Mouse (Mus musculus): ENCODE results near the gene Sod3. TPM values are rescaled to one million over a fixed set of nuclear protein-coding genes. Genes with fewer than 3 reads are reported as not detected.
A peak's percentile ranks its signal among the peaks of the same experiment; 100 is the strongest.

The Sod3 gene
- polyA plus RNA-seq (2012; rRNA removed), result 17.7 and 19.6 TPM in 2 replicates

- H3K27me3 ChIP-seq (ENCODE audit: control insufficient read depth, insufficient read depth, low read length), result peaks cover 3% of the 10 kb centered on the region; the same call in 1 of the 2 replicates
- peaks cover 11% of the 10 kb centered on the region for H3K4me1 ChIP-seq (ENCODE audit: control insufficient read depth, insufficient read depth, insufficient read length, low read length)
- H3K36me3 ChIP-seq (ENCODE audit: control insufficient read depth, insufficient read depth, low read length), result no peaks in the 10 kb centered on the region
- TF ChIP-seq POLR2A (IDR thresholded peaks at IDR 0.05; ENCODE audit: low read depth, low read length) (no peak; the same call in 1 of the 2 replicates), CTCF (IDR thresholded peaks at IDR 0.05; ENCODE audit: extremely low read depth, insufficient read length, insufficient replicate concordance, low read depth, low read length) (no peak)
- WGBS, result 51% methylated on average over 11 of the region's 11 CpGs
- H3K4me3 ChIP-seq (ENCODE audit: low read depth, low read length), result peak within 1 kb of the TSS; percentile 44
- peak within 1 kb of the TSS; percentile 49 for H3K27ac ChIP-seq (ENCODE audit: insufficient read depth, low read depth, low read length)
Observed at GRCm38 (mm10) chr5:52363468-52364150, at the start of gene Sod3. Sod3 (plus strand) TSS chr5:52363791.

- H3K27ac ChIP-seq (ENCODE audit: insufficient read depth, low read depth, low read length), result no peak overlapping the region
- H3K4me1 ChIP-seq (ENCODE audit: control insufficient read depth, insufficient read depth, insufficient read length, low read length), result no peaks in the 10 kb centered on the region
- no peak overlapping the region for H3K4me3 ChIP-seq (ENCODE audit: low read depth, low read length)
- H3K27me3 ChIP-seq (ENCODE audit: control insufficient read depth, insufficient read depth, low read length), result no peaks in the 10 kb centered on the region
- H3K36me3 ChIP-seq (ENCODE audit: control insufficient read depth, insufficient read depth, low read length), result no peaks in the 10 kb centered on the region
- no peak for TF ChIP-seq POLR2A (IDR thresholded peaks at IDR 0.05; ENCODE audit: low read depth, low read length)
- TF ChIP-seq CTCF (IDR thresholded peaks at IDR 0.05; ENCODE audit: extremely low read depth, insufficient read length, insufficient replicate concordance, low read depth, low read length), result no peak
- WGBS, result 75% methylated on average over 7 of the region's 7 CpGs
Observed at GRCm38 (mm10) chr5:52316926-52317325, 46.7 kb upstream of the Sod3 start.

- no peak overlapping the region for H3K4me3 ChIP-seq (ENCODE audit: low read depth, low read length)
Observed at GRCm38 (mm10) chr5:52319499-52319898, 44.1 kb upstream of the Sod3 start.

GRCm38 (mm10) chr5:52332120-52332519, 31.5 kb upstream of the Sod3 start:
- no peak overlapping the region for H3K4me3 ChIP-seq (ENCODE audit: low read depth, low read length)
- no peaks in the 10 kb centered on the region for H3K4me1 ChIP-seq (ENCODE audit: control insufficient read depth, insufficient read depth, insufficient read length, low read length)
- TF ChIP-seq CTCF (IDR thresholded peaks at IDR 0.05; ENCODE audit: extremely low read depth, insufficient read length, insufficient replicate concordance, low read depth, low read length) (no peak), POLR2A (IDR thresholded peaks at IDR 0.05; ENCODE audit: low read depth, low read length) (no peak)
- no peaks in the 10 kb centered on the region for H3K36me3 ChIP-seq (ENCODE audit: control insufficient read depth, insufficient read depth, low read length)
- H3K27ac ChIP-seq (ENCODE audit: insufficient read depth, low read depth, low read length), result no peak overlapping the region
- H3K27me3 ChIP-seq (ENCODE audit: control insufficient read depth, insufficient read depth, low read length), result no peaks in the 10 kb centered on the region
- WGBS, result 55% methylated on average over 8 of the region's 8 CpGs

More at GRCm38 (mm10) chr5:52319499-52319898, 44.1 kb upstream of the Sod3 start:
- no peaks in the 10 kb centered on the region for H3K36me3 ChIP-seq (ENCODE audit: control insufficient read depth, insufficient read depth, low read length)
- H3K27me3 ChIP-seq (ENCODE audit: control insufficient read depth, insufficient read depth, low read length), result no peaks in the 10 kb centered on the region
- WGBS, result 54% methylated on average over 8 of the region's 8 CpGs
- no peak for TF ChIP-seq POLR2A (IDR thresholded peaks at IDR 0.05; ENCODE audit: low read depth, low read length)
- no peak for TF ChIP-seq CTCF (IDR thresholded peaks at IDR 0.05; ENCODE audit: extremely low read depth, insufficient read length, insufficient replicate concordance, low read depth, low read length)
- H3K4me1 ChIP-seq (ENCODE audit: control insufficient read depth, insufficient read depth, insufficient read length, low read length), result no peaks in the 10 kb centered on the region
- H3K27ac ChIP-seq (ENCODE audit: insufficient read depth, low read depth, low read length), result no peak overlapping the region

- H3K36me3 ChIP-seq (ENCODE audit: control insufficient read depth, insufficient read depth, low read length), result no peaks in the 10 kb centered on the region
- H3K4me1 ChIP-seq (ENCODE audit: control insufficient read depth, insufficient read depth, insufficient read length, low read length), result peaks cover 6% of the 10 kb centered on the region; the same call in 1 of the 2 replicates
- no peaks in the 10 kb centered on the region for H3K27me3 ChIP-seq (ENCODE audit: control insufficient read depth, insufficient read depth, low read length)
- TF ChIP-seq CTCF (IDR thresholded peaks at IDR 0.05; ENCODE audit: extremely low read depth, insufficient read length, insufficient replicate concordance, low read depth, low read length) (no peak), POLR2A (IDR thresholded peaks at IDR 0.05; ENCODE audit: low read depth, low read length) (no peak)
- no peak overlapping the region for H3K4me3 ChIP-seq (ENCODE audit: low read depth, low read length)
- 33% methylated on average over 3 of the region's 3 CpGs for WGBS
- no peak overlapping the region for H3K27ac ChIP-seq (ENCODE audit: insufficient read depth, low read depth, low read length)
Observed at GRCm38 (mm10) chr5:52335590-52335989, 28.0 kb upstream of the Sod3 start.

- H3K4me3 ChIP-seq (ENCODE audit: low read depth, low read length), result no peak overlapping the region
- H3K27me3 ChIP-seq (ENCODE audit: control insufficient read depth, insufficient read depth, low read length), result no peaks in the 10 kb centered on the region
- WGBS, result 38% methylated on average over 2 of the region's 2 CpGs
- TF ChIP-seq CTCF (IDR thresholded peaks at IDR 0.05; ENCODE audit: extremely low read depth, insufficient read length, insufficient replicate concordance, low read depth, low read length) (no peak), POLR2A (IDR thresholded peaks at IDR 0.05; ENCODE audit: low read depth, low read length) (no peak)
- H3K36me3 ChIP-seq (ENCODE audit: control insufficient read depth, insufficient read depth, low read length), result no peaks in the 10 kb centered on the region
- no peak overlapping the region for H3K27ac ChIP-seq (ENCODE audit: insufficient read depth, low read depth, low read length)
- H3K4me1 ChIP-seq (ENCODE audit: control insufficient read depth, insufficient read depth, insufficient read length, low read length), result peaks cover 6% of the 10 kb centered on the region; the same call in 1 of the 2 replicates
Observed at GRCm38 (mm10) chr5:52339134-52339533, 24.5 kb upstream of the Sod3 start.

- H3K4me1 ChIP-seq (ENCODE audit: control insufficient read depth, insufficient read depth, insufficient read length, low read length), result no peaks in the 10 kb centered on the region
- WGBS, result 66% methylated on average over 2 of the region's 2 CpGs
- H3K36me3 ChIP-seq (ENCODE audit: control insufficient read depth, insufficient read depth, low read length), result no peaks in the 10 kb centered on the region
Observed at GRCm38 (mm10) chr5:52346890-52347289, 16.7 kb upstream of the Sod3 start.

More at GRCm38 (mm10) chr5:52346890-52347289, 16.7 kb upstream of the Sod3 start:
- H3K4me3 ChIP-seq (ENCODE audit: low read depth, low read length), result no peak overlapping the region
- H3K27me3 ChIP-seq (ENCODE audit: control insufficient read depth, insufficient read depth, low read length), result no peaks in the 10 kb centered on the region
- TF ChIP-seq CTCF (IDR thresholded peaks at IDR 0.05; ENCODE audit: extremely low read depth, insufficient read length, insufficient replicate concordance, low read depth, low read length) (no peak), POLR2A (IDR thresholded peaks at IDR 0.05; ENCODE audit: low read depth, low read length) (no peak)
- H3K27ac ChIP-seq (ENCODE audit: insufficient read depth, low read depth, low read length), result no peak overlapping the region
